Mouse (Mus musculus): ENCODE measurements around the gene Gm20481.
"Not testable (repeated sequence)": the region's sequence is repeated elsewhere in the genome, so short reads cannot be mapped to it uniquely, and the experiment has no call there.

Gene Gm20481

DNA sequence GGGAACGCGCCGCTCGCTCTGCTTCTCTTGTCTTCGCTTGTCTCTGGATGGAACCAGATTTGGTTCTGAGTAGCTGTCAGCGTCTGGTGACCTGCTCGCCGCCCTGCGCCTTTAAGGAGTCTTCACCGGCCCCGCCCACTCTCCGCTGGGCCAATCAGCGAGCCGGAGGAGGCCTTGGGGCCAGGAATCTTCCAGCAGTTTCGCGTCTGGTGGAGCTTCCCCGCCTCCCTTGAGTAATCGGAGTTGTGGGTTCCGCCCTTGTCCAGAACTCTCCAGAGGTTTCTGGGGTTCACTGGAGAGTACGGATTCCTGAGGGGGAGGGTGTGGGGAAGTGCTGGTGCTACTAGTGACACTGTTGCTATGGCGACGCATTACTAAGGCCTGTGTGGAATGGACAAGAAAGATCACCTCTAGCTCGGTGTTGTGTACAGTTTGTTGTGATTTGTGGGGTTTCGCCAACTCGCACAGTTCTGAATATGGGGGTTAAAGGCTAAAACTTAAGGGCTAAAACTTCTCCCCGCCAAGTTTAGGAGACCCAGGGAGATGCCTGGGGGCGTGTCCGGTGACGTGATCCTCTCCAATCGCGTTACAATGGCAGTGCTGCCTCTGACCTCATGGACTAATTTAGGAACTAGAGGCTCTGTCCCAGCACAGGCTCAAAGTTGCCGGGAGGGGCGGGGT lies 2.5 kb downstream of the Gm20481 start, which contains the start of the genes Hspa1a and Hspa1l:
Hspa1a (minus strand) TSS at position 88 of the 681 bp plus-strand sequence.
Hspa1l (plus strand) TSS at position 635 of the 681 bp plus-strand sequence.
- in situ Hi-C loops (cut with MboI; ENCODE audit: low sequenced_read_pairs) = not testable (repeated sequence)

DNA sequence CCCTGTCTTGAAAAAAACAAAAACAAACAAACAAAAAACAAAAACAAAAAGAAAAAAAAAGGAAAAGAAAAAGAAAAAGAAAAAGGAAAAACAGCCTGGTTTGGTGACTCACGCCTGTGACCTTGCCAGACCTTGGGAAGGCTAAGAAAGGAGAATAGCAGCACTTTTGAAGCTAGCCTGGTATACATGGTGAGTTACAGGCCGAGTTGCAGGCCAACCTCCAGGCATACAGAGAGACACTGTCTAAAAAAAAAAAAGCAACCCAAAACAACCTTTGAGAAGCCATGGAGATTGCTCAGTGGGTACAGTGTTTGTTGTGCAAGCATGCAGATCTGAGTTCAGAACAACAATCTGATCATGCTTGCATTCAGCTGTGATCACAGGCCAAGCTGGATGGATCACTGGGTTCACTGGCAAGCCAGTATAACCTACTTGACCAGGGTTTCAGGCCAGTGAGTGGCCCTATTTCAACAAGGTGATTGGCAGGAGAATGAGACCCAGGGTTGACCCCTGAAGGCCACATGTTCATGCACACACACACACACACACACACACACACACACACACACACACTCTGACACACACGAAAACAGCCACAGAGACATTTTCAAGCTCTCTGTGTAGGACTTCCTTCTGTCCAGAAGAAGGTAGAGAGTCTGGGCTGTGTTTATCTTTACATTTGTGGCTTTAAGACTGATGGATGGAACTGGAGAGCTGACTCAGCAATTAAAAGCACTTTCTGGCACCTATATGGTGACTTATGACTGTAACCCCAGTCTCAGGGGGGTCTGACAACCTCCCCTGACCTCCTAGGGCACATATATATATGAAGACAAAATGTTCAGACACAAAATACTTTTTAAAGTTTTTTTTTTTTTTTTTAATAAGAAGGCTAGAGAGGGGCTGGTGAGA lies 6.1 kb downstream of the Gm20481 start:
- in situ Hi-C loops (cut with MboI; ENCODE audit: low sequenced_read_pairs) = no loop called here

DNA sequence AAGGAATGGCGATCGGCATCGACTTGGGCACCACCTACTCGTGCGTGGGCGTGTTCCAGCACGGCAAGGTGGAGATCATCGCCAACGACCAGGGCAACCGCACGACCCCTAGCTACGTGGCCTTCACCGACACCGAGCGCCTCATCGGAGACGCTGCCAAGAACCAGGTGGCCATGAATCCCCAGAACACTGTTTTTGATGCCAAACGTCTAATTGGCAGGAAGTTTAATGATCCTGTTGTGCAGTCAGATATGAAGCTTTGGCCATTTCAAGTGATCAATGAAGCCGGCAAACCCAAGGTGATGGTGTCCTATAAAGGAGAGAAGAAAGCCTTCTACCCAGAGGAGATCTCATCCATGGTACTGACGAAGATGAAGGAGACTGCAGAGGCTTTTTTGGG lies 7.3 kb downstream of the Gm20481 start:
- in situ Hi-C loops (cut with MboI; ENCODE audit: low sequenced_read_pairs) = no loop called here

DNA sequence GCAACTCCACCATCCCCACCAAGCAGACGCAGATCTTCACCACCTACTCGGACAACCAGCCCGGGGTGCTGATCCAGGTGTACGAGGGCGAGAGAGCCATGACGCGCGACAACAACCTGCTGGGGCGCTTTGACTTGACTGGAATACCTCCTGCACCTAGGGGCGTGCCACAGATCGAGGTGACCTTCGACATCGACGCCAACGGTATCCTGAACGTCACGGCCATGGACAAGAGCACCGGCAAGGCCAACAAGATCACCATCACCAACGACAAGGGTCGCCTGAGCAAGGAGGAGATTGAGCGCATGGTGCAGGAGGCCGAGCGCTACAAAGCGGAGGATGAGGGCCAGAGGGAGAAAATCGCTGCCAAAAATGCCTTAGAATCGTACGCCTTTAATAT lies 8.5 kb downstream of the Gm20481 start:
- in situ Hi-C loops (cut with MboI; ENCODE audit: low sequenced_read_pairs) = no loop called here

DNA sequence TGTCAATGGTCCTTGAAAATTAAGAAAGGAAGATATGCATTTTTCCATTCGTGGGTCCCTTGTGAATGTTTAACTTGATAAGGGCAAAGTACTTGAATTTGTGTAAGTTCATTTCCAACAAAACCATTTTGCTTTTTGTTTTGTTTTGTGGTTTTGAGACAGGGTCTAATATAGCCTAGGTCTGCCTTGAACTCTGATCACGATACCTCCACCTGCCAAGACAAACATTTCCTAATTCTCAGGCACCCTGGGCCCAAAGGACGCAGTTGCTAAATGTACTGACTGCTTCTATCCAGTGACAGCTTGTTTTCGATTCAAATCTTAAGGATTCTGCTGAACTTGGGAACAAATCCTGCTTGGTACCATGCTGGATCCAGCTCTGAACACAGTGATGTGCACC lies 9.9 kb downstream of the Gm20481 start:
- in situ Hi-C loops (cut with MboI; ENCODE audit: low sequenced_read_pairs) = no loop called here

DNA sequence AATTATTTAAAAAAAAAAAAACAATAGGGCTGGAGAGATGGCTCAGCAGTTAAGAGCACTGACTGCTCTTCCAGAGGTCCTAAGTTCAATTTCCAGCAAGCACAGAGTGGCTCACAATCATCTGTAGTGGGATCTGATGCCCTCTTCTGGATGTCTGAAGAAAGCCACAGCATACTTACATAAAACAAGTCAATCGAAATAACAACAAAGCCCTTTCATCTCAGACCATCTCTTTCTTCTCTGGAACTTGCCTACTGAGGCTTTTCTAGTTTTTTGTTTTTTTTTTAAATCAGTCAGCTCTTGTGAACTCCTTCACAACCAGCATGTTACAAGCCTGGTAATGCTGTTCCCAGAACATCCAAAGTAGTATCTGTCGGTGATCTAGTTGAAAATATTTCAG lies 10.9 kb downstream of the Gm20481 start:
- in situ Hi-C loops (cut with MboI; ENCODE audit: low sequenced_read_pairs) = no loop called here

DNA sequence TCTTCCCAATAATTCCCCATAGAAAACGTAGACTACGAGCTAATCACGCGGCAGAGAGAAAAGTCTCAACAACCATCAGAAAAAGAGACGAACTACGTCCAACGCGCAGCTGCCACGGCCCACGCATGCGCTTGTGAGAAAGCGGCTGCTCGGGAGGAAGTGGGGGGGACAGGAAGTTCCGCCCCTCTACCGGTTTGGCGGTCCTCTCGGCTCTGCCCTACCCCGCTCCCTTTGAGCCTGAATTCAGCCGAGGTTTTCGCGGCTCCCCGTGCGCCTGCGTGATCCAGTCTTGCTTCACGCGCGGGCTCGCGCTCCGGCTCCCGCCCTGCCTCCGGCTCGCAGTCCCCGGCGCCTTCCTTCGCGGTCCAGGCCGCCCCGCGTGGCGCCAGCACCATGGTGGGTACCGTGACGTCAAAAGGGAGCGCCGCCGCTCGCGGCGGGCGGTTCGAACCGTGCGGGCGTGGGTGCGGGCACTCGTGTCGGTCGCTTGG lies 12.0 kb downstream of the Gm20481 start, which contains the start of gene Lsm2:
Lsm2 (plus strand) TSS at position 173 of the 491 bp plus-strand sequence.
- in situ Hi-C loops (cut with MboI; ENCODE audit: low sequenced_read_pairs) = no loop called here

DNA sequence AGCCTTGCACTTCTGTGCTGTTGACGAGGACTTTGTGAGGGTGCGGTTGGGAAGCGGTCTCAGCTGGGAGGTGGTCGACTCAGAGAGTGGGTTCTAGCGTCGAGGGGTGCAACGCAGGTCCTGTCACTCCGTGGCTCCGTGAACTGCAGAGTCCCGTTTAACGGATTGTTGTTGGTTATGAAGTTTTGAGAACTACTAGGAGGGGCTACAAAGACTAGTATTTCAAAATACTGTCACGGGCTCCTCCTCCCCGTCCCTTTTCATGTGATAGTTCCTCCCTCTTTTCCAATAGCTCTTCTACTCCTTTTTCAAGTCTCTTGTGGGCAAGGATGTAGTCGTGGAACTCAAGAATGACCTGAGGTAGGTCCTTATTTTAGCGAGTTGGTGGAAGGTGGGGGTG lies 12.6 kb downstream of the Gm20481 start:
- in situ Hi-C loops (cut with MboI; ENCODE audit: low sequenced_read_pairs) = no loop called here

DNA sequence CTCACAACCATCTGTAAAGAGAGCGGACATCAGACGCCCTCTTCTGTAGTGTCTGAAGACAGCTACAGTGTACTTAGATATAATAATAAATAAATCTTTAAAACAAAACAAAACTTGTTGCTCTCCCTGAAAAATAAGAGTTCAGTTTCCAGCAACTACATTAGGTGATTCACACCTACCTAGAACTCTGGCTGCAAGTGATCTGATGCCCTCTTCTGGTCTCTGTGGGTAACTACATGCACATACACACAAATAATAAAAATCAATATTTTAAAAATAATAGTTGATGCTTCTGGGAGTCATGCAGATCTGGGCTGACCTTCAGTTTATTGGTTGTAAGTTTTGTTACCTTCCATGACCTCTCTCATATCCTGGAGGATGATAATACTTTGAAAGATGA lies 14.5 kb downstream of the Gm20481 start:
- in situ Hi-C loops (cut with MboI; ENCODE audit: low sequenced_read_pairs) = no loop called here

DNA sequence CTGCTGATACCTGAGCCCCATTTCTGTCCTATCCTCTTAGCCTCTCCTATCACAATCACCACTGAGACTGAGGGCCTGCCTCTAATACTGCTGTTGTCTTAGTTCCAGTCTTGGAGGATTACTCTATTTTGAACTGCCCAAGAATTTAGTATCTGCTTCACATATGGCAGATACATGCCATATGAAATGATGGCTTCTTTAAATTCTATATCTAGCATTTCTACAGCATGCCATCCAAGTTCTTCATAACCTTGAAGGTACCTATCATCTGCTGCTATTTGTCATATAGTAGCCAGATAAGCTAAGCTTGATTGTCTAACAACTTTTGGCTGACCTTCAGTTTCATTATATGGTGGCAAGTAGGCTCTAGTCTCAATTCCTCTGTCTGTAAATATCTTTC lies 25.0 kb downstream of the Gm20481 start:
- in situ Hi-C loops (cut with MboI; ENCODE audit: low sequenced_read_pairs) = no loop called here

DNA sequence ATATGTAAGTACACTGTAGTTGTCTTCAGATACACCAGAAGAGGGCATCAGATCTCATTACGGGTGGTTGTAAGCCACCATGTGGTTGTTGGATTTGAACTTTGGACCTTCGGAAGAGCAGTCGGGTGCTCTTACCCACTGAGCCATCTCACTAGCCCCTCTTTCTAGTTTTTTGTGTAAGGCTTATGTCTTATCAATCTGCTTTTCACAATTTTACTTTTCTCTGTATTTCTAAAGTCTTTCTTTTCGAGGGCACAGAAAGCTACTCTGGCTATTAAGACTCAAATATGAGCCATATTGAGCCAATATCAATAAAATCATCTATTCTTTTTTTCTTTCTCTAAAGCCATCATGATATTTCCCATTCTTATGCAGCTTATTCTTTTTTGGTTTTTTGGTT lies 25.5 kb downstream of the Gm20481 start:
- in situ Hi-C loops (cut with MboI; ENCODE audit: low sequenced_read_pairs) = not testable (repeated sequence)

DNA sequence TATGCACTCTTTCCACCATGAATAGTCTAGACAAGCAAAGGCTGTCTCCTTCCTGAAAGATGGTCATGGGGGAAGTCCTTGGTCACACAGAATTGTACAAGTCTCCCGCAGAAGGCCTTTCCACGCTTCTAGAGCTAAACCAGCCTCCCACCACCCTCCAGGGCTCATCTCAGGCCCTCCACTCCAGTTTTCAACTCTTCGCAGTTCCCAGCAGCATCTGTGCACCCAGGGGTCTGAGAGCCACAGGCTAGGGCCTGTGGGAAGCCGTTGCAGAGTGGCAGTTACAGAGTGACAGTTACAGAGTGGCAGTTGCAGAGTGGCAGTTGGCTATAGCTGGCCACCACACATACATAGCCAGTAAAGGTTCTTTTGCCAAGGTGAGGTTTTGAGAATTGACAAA lies 26.2 kb downstream of the Gm20481 start:
- in situ Hi-C loops (cut with MboI; ENCODE audit: low sequenced_read_pairs) = not testable (repeated sequence)

DNA sequence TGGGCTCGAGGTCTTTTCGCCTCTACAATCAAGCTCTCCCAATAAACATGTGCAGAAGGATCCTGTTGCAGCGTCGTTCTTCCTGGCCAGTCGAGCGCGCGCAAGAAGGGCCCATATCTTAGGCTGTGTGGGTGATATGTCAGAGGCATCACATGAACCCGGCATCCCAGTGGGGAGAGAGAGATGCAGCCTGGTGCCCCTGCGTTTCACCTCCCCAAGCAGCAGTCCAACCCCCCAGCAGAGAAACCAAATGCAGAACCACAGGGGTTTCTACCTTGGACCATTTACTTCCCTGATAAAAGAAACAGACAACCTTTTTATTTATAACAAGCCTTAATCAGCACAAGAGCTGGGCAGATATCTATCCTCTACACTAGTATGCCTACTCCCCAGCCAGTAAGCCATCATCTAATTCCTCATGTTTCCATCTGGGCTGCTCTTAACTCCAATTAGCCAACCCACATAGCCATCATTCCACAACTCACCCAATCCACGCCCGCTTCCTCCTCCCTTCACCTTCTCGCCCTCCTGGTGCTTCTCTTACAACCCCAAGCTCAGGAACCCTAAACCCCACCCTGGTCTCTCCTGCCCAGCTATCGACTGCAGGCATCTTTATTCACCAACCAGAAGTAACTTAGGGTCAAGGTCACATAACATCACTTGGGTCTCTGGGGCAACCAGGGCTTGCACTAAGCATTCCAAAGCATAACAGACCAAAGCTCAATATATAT lies 26.9 kb downstream of the Gm20481 start:
- in situ Hi-C loops (cut with MboI; ENCODE audit: low sequenced_read_pairs) = no loop called here

DNA sequence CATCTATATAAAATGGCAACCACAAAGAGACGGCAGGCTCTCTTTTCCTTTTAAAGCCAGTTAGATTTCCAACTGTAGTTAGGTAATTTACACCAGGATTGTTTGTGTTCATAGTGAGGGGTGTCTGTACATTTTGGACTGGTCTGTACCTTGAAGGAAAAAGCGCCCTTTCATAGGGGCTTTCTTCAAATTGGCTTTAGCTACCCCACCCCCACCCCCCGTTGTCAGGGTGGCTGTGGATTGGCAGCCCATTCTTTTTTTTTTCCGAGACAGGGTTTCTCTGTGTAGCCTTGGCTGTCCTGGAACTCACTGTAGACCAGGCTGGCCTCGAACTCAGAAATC lies 27.4 kb downstream of the Gm20481 start:
- in situ Hi-C loops (cut with MboI; ENCODE audit: low sequenced_read_pairs) = no loop called here

DNA sequence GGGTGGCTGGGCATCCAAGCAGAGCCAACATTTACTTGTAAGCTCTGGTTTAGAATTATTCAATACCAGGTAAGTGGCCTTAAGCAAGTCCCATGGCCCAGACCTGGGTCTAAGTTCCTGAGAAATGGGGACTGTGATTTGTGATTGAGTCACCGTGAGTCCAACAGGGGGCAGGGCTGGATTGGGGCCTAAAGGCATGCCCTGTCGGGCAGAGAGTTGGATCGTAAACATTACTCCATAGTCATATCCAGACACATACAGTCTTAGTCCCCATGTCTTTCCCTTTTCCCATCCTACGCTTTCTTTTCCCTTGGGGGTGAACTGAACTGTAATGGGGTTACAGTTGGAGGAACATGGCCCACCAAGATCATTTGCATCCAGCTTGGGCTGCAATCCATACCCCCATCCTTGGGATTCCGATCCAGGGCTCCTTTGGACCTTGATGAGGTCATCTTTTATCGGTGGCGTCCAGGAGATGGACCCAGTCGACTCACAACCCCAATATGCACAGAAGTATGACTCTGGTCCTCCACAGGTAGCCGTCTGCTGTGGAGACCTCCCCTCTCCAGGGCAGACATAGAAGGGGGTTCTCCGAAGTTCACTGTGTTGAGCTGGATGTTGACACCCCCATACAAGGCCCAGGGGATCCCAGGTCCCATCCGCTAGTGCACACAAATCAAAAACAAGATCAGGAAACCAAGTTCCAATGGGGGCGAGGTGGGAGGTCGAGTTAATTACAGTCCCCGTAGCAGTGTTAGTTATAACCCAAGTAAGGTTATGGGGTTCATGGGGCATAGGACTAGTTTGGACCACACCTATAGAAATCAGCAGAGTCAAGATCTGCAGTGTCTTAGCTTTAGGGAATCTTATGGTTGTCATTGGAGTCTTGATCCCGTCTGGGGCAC lies 29.1 kb downstream of the Gm20481 start:
- in situ Hi-C loops (cut with MboI; ENCODE audit: low sequenced_read_pairs) = no loop called here

DNA sequence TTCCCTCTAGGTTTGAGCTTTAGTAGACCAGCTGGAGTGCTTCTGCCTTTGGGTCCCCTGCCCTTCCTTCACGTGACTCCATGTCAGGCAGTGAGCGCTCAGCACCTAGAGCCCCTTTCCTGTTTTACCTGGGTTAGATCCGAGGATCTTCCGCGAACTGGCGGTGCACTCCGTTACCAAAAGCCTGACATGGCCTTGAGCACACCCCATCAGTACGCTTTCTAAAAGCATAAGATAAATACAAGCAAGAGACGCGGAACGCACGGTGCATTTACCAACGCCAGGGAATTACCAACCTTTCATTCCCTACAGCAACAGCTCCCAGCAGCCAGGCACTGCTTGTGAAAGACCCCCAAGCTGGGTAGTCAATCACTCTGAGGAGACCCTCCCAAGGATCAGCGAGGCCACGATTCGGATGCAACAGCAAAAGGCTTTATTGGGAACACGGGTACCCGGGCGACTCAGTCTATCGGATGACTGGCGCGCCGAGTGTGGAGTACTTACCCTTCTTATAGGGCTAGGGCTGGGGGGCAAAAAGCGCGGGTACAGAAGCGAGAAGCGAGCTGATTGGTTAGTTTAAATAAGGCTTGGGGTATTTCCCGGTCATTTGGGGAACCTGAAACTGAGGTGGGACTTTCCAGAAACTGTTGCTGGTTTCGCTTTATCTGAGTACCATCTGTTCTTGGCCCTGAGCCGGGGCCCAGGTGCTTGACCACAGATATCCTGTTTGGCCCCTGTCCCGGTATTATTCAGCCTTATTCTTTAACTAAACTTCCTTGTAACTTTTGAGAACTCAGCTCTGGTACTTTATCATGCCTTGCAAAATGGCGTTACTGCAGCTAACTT lies 30.4 kb downstream of the Gm20481 start:
- in situ Hi-C loops (cut with MboI; ENCODE audit: low sequenced_read_pairs) = not testable (repeated sequence)

DNA sequence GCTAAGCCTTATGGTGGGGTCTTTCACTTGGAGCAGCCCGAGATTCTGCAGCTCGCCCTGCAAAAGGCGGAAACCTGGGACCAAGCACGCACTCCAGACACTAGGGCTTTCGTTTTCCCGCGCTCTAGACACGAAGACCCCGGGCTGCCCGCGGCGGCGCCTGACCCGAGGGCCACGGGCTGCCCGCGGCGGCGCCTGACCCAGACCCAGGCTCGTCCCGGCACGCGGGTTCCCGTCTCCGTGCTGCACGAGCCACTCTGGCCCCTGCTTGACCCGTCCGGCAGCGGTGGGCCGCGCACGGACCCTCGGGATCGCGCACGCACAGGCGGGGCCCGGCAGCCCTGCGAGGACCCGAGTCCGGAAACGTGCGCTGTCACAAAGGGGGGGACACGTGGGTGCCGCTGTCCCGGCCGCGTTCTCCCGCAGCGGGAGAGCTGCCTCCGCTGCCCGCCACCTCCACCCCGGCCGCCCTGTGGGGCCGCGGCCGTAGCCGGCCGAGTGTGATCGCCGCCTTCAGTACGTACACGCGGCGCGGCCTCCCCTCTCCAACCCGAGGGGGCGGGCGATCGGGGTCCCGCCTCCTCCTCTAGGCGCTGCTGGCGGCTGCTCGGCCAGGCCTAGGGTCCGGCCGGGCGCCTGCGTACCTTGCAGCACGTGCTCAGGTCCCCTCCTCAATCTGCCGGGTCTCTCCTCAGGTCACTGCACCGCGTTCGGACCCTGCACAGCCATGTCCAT lies 31.2 kb downstream of the Gm20481 start, which contains the start of gene Vars:
Vars (plus strand) TSS at position 271 of the 735 bp plus-strand sequence.
- in situ Hi-C loops (cut with MboI; ENCODE audit: low sequenced_read_pairs) = no loop called here

DNA sequence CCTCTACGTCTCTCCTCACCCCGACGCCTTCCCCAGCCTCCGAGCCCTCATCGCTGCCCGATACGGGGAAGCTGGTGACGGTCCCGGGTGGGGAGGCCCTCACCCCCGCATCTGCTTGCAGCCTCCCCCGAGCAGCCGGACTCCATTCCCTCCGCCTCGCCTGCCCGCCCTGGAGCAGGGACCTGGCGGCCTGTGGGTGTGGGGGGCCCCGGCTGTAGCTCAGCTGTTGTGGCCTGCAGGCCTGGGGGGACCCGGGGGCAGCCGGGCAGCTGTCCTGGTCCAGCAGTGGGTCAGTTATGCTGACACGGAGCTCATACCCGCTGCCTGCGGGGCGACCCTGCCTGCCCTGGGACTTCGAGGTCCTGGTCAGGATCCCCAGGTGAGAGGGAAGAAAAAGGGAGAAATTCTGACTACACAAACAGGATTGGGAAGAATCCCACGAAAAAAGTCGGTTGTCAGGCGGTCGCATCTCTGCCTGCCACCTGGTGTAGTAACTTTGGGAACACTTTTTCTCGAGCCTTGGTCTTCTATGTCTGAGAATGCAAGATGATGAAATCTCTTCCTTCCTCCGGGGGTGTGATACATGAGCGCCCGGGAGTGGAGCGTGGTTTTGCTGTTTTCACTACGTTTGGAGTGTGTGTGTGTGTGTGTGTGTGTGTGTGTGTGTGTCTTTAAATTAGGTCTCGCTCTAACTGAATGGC lies 31.9 kb downstream of the Gm20481 start:
- in situ Hi-C loops (cut with MboI; ENCODE audit: low sequenced_read_pairs) = no loop called here

Data from CH12F3 (cell line).